17 mouse cellular contexts compared by ENCODE assay signal in genomic region chr5:27418856-27419255, GRCm38 (mm10).
"Had no signal": no experiment of that assay in that cellular context is flagged by ENCODE, and none has a peak within 500 bp of the region (broad histone marks: within the 10 kb centered on the region; RNA-seq: fewer than 3 reads in every experiment).

No protein-coding gene starts in this region.

- ATAC-seq: liver, postnatal 0 days; midbrain, embryonic 16.5 days had no signal

- H3K4me1 ChIP-seq: limb, embryonic 10.5 days; liver, embryonic 13.5 days; lung, embryonic 15.5 days; midbrain, embryonic 12.5 days; neural tube, embryonic 13.5 days had no signal

- H3K4me3 ChIP-seq: left cerebral cortex, adult 2 months; limb, embryonic 10.5 days; liver, embryonic 13.5 days; lung, embryonic 15.5 days; midbrain, embryonic 12.5 days; neural tube, embryonic 13.5 days had no signal

- H3K4me2 ChIP-seq: liver, embryonic 13.5 days; lung, embryonic 15.5 days; midbrain, embryonic 12.5 days; neural tube, embryonic 13.5 days had no signal

- H3K9me3 ChIP-seq: limb, embryonic 10.5 days; liver, embryonic 13.5 days; lung, embryonic 15.5 days; midbrain, embryonic 12.5 days; neural tube, embryonic 13.5 days had no signal

- DNase-seq: kidney, postnatal 10 days; kidney, postnatal 4 days; liver, embryonic 13.5 days; liver, postnatal 0 days; lung, postnatal 14 days; retina, postnatal 1 day; right cerebral cortex, postnatal 4 days; spleen, adult 18-20 months; thymus, adult 2 months; thymus, postnatal 36 days had no signal

- H3K9ac ChIP-seq: liver, embryonic 13.5 days; liver, postnatal 0 days; lung, embryonic 15.5 days; midbrain, embryonic 12.5 days; neural tube, embryonic 13.5 days had no signal

- H3K27me3 ChIP-seq: liver, embryonic 13.5 days; lung, embryonic 15.5 days; midbrain, embryonic 12.5 days; neural tube, embryonic 13.5 days had no signal

- H3K36me3 ChIP-seq: limb, embryonic 10.5 days; liver, embryonic 13.5 days; lung, embryonic 15.5 days; midbrain, embryonic 12.5 days; neural tube, embryonic 13.5 days had no signal

- H3K27ac ChIP-seq: left cerebral cortex, adult 2 months; limb, embryonic 10.5 days; liver, embryonic 13.5 days; lung, embryonic 15.5 days; macrophage; midbrain, embryonic 12.5 days; neural tube, embryonic 13.5 days had no signal
